Mouse (Mus musculus): ENCODE data around the gene Card19.

GRCm38 (mm10) chr13:49237617-49238016 lies 21.8 kb upstream of the Card19 start:
- TF ChIP-seq EP300 (IDR thresholded peaks at IDR 0.05; ENCODE audit: low read depth) (no peak), CTCF (IDR thresholded peaks at IDR 0.05; ENCODE audit: low read depth) (no peak)
